Mouse (Mus musculus): ENCODE measurements around the gene Hesx1.
"Not testable (repeated sequence)": the region's sequence is repeated elsewhere in the genome, so short reads cannot be mapped to it uniquely, and the experiment has no call there.

The Hesx1 gene

DNA sequence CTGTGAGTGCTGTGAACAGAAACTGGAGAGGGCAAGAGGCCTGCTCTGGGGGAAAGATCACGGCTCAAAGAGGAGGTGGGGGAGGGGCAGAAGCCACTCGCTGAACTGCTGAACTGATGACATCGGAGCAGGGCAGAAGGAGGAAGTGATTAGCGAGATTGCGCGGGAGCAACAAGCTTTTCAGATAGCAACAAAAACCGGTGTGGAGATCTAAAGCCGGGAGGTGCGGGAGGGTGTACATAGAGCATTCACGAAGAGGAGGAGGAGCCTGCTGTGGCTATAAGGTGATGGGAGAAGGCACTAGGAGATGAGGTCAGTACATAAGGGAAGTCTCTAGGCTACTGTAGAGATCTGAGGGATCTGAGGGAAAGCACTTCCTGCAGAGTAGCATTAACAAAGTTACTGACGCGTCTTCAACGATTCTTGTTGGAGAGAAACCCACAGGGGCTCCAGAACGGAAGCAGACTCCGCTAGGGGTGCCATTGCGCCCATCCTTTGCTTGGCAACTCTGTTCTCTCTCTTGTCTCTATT lies at the start of gene Hesx1:
Gene Hesx1, plus strand, starts transcription at position 206 of the 531 bp plus-strand sequence.
- DNase-seq = peak; percentile 50

DNA sequence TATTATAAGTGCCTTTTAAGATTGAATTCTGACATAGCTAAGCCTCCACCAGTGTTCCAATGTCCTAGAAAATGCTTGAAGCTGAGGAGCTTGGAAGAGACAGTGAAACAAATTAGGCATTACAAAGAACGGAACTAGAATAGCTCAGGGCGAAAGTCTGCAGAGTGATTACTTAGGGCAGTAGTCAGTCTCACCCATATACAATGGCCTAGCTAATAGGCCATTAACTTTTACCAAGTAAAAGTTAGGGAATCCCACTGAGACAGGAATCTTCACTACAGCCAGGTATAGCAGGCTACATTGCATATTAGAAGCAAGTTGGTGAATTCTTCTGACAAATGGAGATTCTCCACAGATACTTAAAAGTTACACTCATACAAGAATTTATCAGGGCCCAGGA lies 38.1 kb upstream of the Hesx1 start:
- not testable (repeated sequence) for DNase-seq

DNA sequence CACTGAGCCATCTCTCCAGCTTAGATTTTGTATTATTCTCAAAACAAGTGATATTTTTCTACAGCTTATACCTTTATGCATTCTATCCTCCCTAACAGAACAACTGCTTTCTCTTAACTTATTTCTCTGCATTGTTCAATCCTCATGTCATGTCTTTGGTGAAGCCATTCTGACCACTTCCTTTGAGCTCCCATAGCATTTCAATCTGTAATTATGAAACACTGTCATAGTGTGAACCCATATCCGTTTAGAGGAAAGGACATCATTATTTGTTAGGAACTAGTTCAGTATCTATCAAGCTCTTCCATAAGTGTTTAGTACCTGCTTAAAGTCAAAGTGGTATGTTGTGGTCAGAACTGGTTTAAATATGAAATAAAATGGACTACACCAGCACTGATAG lies 33.7 kb upstream of the Hesx1 start:
- DNase-seq = no peak

DNA sequence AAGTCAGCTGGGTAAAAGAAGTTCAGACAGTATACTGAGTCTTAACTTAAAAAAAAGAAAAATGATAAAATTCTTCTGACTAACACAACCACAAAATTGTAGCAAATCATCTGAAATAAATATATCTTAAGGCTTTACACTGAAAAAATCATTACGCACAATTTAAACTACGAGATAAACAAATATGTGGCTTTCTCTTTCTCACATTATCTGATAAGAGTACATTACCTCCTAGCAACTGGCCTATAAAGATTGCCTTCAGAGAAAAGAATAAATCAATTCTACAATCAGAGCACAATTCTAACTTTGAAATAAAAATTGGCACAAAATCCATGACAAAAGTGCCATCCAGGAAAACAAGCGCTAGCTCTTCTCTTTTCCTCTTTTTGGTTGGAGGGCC lies 25.1 kb upstream of the Hesx1 start:
- DNase-seq = no peak

DNA sequence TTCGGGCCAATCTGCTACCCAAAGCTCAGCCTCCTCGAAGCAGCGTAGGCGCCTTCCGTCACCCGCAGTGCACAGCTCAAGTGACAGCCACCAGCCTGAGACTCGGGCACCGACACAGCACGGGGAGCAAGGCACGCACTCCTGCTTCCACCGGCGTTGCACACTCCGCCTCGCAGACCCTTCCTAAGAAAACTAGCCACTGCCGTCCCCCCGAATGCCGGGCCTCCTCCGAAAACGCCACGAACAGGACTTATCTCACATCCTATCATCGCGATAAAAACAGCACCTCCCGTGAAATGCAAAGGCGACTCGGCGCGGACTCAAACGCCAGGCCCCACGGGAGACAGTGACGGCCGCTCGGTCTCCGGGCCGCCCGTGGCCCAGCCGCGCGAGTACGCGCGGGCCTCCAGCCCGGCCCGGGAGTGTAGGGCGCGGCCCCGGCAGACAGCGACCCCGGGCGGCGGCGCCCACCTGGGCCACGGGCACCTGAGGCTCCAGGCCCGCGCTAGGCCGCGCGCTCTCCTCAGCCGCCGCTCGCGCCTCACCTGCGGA lies 24.3 kb upstream of the Hesx1 start:
- no peak for DNase-seq

DNA sequence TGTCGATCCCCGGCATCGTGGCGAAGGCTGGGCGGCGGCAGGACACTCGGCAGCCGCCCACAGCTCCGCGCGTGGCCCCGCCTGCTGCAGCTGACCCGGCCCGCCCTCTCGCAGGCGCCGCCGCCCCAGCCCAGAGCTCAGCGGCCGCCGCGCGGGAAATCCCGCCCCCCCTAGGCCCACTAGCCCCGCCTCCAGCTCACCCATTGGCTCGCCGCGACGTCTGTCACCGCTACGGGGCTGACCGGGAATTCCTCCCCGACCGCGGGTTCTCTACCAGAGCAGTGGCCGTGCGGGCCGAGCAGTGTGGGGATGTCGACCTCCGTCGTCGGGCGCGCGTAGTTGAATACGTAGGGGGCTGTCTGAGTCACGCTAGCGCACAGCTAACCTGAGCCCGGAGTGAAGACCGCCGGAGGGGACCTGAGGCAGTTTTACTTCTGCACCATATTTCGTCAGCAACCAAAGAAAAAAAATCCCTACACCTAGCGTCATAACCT lies 23.7 kb upstream of the Hesx1 start:
- DNase-seq = peak; percentile 94

DNA sequence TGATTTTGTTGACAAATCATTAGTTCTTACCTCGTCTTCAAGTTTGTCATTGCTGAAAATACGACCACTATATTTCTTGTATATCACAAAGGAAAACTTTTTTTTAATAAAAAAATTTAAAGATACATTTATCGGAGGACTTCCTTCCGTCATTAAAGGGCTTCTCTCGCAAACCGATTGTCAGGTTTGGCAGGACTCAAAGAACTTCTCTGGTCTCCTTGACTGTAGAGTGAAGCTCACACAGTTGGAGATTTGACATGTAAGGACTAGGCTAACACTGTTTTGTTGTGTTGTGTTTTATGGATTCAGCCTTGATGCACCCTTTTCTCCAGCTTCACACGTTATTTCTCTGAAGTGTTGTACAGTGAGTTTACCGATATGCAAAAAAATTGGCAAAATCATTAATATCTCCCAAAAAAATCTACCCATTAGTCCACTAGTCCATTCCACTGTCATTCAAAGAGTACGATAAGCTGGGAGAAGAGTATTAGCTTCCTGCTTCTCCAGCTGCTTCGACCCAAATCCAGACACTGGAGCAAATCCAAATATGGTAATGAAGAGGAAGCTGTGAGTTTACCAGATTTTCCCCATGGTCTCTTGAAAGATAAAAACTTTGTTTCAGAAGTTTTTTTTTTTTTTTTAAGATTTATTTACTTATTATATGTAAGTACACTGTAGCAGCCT lies 23.0 kb upstream of the Hesx1 start, which contains the start of gene Appl1:
Gene Appl1, minus strand, starts transcription at position 127 of the 684 bp plus-strand sequence.
- DNase-seq = no peak

DNA sequence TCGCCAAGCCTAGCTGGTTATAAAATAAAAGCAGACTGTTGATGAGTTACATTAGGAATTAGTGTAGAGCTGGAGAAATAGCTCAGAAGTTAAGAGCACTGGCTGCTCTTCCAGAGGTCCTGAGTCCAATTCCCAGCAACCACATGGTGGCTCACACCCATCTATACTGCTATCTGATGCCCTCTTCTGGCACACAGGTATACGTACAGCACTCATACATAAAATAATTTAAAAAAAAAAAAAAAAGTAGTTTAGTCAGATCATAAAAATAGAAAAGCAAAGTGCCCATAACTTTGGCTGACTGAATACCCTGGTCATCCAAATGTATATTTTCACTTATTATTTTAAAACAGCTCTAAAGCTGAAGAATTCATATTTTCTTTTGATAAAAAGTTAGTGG lies 21.1 kb upstream of the Hesx1 start:
- DNase-seq = no peak

DNA sequence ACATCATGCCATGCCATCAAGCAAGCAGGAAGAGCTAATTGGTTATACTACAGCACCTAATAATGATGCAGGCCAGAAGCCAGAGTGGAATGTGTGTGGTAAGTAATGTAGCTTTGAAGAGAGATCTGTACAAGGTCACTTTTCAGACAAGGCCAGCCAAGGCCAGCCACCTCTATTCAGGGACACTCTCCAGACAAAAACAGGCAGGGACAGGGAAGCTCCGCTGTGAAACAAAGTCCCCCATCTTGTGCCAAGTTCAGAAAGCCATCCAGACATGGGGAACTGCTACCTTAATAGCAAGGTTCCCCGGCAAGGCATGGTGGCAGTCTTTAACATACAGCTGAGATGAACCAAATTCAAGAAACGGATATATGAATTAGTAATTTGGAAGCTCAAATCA lies 18.7 kb upstream of the Hesx1 start:
- DNase-seq = no peak

DNA sequence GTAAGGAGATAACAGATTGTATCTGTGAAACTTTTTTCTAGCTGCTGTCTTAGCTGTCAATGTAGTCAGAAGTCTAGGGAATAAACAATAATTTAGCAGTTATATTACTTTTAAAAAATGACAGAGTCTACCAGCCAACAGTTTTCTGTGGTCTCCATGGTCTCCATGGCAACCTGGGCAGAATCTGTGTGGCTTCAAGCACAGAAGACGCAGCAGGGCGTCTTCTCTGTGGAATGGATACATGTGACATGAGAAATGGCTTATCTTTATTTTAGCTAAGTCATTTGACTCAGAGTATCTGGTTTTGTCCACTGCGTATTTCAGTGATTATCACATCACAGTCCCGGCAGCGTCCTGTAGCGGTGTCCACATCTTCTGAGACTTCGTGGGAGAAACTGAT lies 18.0 kb upstream of the Hesx1 start:
- DNase-seq = no peak

DNA sequence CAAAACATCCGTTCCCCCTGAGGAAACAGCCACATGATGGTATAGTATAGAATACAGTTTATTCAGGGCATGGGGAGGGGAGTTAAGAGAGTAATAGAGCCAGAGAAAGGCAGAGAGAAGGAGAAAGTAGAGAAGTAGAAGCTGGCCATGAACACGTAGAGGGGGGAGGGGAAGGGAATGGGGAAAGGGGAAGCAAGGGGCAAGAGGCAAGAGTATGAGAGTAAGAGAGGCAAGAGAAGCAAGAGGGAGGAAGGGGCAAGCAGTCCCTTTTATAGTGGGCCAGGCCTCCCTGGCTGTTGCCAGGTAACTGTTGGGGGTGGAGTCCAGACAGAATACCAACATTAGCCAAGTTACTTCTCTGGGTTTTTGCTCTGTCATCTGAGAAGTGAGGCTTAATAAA lies 16.7 kb upstream of the Hesx1 start:
- no peak for DNase-seq

DNA sequence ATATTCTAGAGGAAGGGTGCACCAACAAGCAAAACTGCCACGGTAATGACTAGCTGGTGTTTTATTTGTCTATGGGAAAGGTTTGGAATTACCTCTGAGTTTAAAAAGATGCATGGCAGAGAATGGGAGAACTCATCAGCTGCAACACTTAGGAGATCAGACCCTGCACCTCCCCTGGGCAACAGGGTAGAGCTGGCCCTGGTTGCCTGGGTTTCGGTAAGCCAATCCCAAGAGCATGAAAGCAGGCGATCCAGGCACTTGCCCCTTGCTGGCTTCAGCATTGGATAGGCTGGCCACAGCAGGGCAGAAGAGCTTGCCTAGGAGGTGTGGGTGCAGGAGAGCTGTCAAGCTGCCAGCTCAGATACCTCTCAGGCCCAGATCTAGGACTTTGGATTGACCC lies 14.4 kb upstream of the Hesx1 start:
- no peak for DNase-seq

DNA sequence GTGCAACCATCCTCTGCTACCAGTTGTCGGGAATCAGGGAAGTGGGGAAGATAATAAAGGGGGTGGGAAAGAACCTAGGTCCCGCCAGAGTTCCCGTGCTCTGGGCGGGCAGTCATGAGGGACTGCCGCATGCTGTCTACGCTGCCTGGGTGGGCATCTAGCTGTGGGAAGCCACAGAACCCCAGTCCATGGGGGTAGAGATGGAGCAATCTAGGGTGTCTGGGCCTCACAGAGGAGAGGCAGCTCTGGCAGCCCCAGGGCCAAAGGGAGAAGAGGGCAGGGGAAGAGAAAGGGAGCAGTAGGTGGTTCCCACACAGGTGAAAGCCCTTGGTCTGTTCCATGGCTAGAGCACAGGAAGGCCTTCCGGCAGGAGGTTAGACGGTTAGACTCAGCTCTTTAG lies 13.2 kb upstream of the Hesx1 start:
- DNase-seq = no peak

DNA sequence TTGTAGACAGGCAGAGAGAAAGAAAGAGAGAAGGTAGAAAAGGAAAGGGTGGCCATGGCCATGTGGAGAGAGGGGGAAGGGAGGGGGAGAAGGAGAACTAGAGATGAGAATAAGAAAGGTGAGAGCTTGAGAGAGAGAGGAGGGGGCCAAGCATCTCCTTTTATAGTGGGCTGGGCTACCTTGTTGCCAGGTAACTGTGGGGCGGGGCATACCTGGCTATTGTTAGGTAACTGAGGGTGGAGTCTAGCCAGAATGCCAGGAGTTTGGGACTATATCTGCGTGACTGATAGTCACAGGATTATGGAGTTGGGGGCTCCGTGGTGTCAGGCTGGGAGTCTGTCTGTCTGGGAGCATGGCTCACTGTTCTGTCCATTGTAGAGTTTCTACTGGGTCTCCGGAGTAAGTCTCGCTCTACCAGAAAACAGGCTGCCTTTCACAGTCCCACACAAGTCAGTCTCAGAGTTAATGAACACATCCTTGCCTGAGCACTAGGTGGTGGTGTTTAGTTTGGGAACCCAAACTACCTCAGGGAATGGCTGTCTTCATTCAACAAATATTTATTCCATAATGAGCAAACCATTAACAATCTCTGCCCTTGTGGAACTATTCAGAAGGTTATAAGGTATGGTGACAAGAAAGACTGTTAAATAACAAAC lies 12.6 kb upstream of the Hesx1 start:
- DNase-seq = peak; percentile 47

DNA sequence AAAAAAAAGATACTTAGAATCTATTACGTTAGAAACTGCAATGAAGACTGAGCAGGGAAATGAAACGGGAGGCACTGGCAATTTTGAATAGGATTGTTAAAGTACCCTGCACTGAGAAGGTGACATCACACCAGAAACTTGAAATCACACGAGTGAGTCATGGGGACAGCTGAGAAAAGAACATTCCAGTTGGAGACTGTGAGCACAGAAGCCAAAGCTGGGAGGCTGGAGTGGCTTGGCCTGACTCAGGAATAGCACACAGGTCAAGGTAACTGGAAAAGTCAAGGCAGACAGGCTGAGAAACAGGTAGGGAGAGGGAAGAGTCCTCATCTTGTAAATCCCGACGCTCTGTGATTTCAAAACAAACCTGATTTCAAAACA lies 12.1 kb upstream of the Hesx1 start:
- DNase-seq = no peak

DNA sequence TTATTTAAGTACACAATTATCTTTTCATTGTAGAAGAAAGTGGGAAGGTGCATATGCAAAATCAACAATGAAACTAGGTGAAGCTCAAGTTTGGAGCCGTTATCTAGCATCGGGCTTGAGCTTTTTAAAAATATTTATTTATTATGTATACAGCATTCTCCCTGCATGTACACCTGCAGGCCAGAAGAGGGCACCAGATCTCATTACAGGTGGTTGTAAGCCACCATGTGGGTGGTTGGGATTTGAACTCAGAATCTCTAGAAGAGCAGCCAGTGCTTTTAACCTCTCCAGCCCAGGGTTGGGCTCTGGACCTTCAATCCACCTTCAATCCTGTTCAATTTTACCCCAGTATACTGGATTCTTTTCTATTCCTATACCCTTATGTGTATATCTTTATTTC lies 5.5 kb upstream of the Hesx1 start:
- no peak for DNase-seq

DNA sequence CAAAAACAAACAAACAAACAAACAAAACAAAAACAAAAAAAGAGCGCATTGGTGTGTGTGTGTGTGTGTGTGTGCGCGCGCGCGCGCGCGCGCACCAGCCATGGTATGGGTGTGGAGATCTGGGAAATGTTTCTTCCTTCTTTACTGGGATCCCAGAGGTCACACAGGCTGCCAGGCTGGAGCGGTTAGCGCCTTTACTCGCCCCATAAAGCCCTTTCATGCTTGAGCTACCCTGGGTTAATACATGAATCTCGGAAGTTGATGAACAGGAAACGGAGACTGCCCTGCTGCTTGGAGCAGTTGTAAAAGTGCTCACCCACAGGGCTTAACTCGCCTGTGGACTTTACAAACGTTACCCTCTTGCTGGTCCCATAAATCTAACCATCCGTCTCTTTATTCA lies 2.6 kb upstream of the Hesx1 start:
- DNase-seq = no peak

DNA sequence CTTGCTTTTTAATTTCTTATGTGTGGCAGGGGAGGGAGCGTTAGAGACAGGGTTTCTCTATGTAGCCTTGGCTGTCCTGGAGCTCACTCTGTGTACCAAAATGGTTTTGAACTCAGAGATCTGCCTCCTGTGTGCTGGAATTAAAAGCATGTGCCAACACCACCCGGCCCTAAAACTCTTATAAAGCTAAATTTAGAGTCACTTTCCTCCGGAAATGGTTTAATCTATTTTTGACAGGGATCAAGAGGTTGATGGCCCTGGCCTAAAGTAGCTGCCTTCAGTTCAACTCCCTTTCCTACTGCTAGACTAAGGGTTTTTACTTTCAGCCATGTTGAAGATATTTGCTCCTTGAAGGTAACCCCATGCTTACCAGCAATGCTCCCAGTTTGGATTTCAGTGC lies 789 bp upstream of the Hesx1 start:
- DNase-seq = no peak

DNA sequence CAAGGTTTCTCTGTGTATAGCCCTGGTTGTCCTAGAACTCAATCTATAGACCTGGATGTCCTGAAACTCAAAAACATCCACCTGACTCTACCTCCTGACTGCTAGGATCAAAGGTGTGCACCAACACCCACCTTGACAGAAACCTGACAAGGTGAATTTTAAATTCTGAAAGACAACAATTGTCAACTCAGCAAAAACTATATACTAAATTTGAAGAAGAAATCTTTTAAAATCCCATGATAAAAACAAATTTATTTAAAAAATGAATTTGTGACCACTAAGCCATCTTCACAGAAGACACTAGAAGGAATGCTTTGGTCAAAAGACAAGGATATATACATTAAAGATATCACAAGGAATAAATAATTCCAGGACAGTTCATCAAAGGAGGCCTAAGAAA lies 2.0 kb downstream of the Hesx1 start:
- no peak for DNase-seq

DNA sequence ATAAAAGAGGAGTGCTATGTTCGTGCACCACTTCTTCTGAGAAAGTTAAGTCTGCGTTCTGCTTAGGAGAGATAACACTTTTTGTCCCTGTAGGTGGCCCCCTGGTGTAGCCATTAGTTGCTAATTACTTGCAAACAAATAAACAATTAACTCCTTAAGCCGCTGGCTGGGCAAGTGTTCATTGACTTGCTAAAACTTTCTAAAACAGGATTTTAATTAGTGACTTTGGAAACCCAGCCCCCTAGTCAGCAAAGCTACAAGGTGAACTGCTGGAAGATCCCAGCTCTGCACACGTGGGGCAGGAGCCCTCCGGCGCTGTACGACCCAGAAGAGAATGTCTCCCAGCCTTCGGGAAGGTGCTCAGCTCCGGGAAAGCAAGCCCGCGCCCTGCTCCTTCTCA lies 6.2 kb downstream of the Hesx1 start:
- peak; percentile 69 for DNase-seq

DNA sequence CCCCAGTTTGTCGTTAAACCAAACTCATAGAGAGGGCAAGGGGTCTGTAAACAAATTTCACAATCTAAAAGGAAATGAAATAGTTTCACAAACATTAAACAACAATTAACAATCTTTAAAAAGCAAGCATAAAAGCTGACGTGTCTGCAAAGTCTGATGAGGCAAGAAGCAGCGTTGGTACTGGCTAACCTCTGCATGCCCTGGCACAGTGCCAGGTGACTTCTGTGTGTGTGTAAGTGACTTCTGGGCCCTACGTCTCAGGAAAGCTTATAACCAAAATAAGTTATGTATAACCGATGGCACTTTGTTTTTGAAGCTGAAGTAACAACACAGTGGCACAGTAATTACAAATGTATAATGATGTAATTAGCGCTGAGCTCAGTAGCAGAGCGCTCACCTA lies 10.7 kb downstream of the Hesx1 start:
- no peak for DNase-seq

DNA sequence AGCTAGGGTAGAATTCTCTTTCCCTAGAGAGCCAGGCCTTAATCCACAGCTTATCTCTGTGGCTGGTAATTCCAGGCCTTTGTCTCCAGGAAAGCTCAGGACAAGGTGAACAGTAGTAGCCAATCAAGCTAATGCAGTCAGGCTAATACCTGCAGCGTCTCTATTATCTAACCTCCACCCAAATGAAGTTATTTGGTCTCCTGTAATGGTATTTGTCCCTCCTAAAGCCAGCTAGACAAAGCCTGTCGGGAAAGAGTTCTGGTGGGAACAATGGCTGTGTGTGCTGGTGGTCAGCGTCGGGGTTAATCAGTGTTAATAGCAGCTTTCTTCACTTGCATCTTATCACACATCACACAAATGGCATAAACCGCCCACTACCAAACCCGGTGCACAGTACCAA lies 11.7 kb downstream of the Hesx1 start:
- DNase-seq = no peak

DNA sequence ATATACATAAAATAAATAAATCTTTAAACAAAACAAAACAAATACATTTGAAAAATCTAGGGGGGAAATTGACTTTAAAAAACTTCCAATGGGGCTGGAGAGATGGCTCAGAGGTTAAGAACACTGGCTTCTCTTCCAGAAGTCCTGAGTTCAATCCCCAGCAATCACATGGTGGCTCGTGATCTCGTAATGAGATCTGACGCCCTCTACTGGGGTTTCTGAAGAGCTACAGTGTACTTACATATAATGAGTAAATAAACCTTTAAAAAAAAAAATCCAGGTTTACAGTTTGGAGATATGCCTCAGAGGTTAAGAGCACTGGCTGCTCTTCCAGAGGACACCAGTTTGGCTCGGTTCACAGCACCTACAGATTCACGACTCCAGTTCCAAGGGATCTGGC lies 17.3 kb downstream of the Hesx1 start:
- DNase-seq = no peak

DNA sequence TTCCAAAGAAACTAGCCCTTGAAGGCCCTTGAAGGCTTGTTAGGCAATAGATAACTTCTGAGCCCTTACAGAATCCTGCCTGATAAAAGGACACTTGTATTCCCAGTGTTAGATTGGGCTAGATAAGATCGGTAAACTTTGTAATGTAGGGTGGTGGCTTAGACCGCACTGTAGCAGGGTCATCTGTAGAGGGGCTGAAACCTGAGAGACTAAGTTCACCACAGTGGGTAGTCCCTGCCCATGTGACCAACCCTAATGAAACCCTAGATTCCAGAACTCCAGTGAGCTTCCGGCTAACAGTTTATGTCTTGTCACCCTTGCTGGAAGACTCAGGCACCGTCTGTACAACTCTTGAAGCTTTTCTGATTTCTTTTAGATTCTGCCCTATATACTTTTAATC lies 19.4 kb downstream of the Hesx1 start:
- no peak for DNase-seq

Measured in kidney, adult 9 months (tissue).